8 mouse cellular contexts compared by ENCODE assay signal in genomic region chr2:70567071-70567681, GRCm38 (mm10). TPM values are rescaled to one million over a fixed set of nuclear protein-coding genes. Genes with fewer than 3 reads are reported as not detected.
A peak's percentile ranks its signal among the peaks of the same experiment; 100 is the strongest.
DNase-seq lines count a peak whose midpoint lies in the region; ATAC-seq and TF ChIP-seq lines count a peak whose summit lies in the region.
"Had no signal": no experiment of that assay in that cellular context is flagged by ENCODE, and none has a peak within 500 bp of the region (broad histone marks: within the 10 kb centered on the region; RNA-seq: fewer than 3 reads in every experiment).

No protein-coding gene starts in this region.

- no peak for TF ChIP-seq POLR2A in thymus, adult 2 months (IDR thresholded peaks at IDR 0.05; ENCODE audit: control insufficient read depth, extremely low read depth, insufficient read depth, low read length, poor library complexity)

- peaks cover 4% of the 10 kb centered on the region; the same call in 1 of the 2 replicates for H3K4me1 ChIP-seq in thymus, adult 2 months (replicated peaks; ENCODE audit: control insufficient read depth, insufficient read depth, low read length)
- H3K4me1 ChIP-seq in embryonic facial prominence, embryonic 10.5 days = peaks cover 70% of the 10 kb centered on the region
- H3K4me1 ChIP-seq in hindbrain, embryonic 13.5 days (replicated peaks) = peaks cover 76% of the 10 kb centered on the region
- H3K4me1 ChIP-seq in limb, embryonic 12.5 days (replicated peaks) = peaks cover 55% of the 10 kb centered on the region

- no peak for TF ChIP-seq CTCF in thymus, adult 2 months (IDR thresholded peaks at IDR 0.05; ENCODE audit: borderline replicate concordance, control insufficient read depth, extremely low read depth, insufficient read depth, low read length, poor library complexity)

- peak; percentile 49 for DNase-seq in thymus, postnatal 4 days
- DNase-seq in thymus, adult 2 months = no peak
- DNase-seq in embryonic facial prominence, embryonic 10.5 days (ENCODE audit: low spot score) = peak; percentile 76
- DNase-seq in neural tube, embryonic 10.5 days (ENCODE audit: extremely low spot score, low spot score) = peak; percentile 65
- DNase-seq: liver, embryonic 13.5 days had no signal

- H3K27ac ChIP-seq in thymus, adult 2 months (ENCODE audit: control insufficient read depth, insufficient read depth, low read length) = no peak overlapping the region
- no peak overlapping the region for H3K27ac ChIP-seq in embryonic facial prominence, embryonic 10.5 days (replicated peaks)
- peak overlapping the region; percentile 96 for H3K27ac ChIP-seq in hindbrain, embryonic 13.5 days
- H3K27ac ChIP-seq in limb, embryonic 12.5 days = no peak overlapping the region
- H3K27ac ChIP-seq: liver, embryonic 13.5 days had no signal

- no peaks in the 10 kb centered on the region for H3K9me3 ChIP-seq in embryonic facial prominence, embryonic 10.5 days
- no peaks in the 10 kb centered on the region for H3K9me3 ChIP-seq in hindbrain, embryonic 13.5 days
- no peaks in the 10 kb centered on the region for H3K9me3 ChIP-seq in limb, embryonic 12.5 days
- H3K9me3 ChIP-seq: liver, embryonic 13.5 days had no signal

- H3K4me2 ChIP-seq in hindbrain, embryonic 13.5 days = peak overlapping the region; percentile 59
- H3K4me2 ChIP-seq in limb, embryonic 12.5 days = peak overlapping the region; percentile 64

- no peak overlapping the region for H3K4me3 ChIP-seq in thymus, adult 2 months (ENCODE audit: control insufficient read depth, insufficient read depth, low read length)
- H3K4me3 ChIP-seq in embryonic facial prominence, embryonic 10.5 days = peak overlapping the region; percentile 54
- peak overlapping the region; percentile 54 for H3K4me3 ChIP-seq in hindbrain, embryonic 13.5 days
- H3K4me3 ChIP-seq in limb, embryonic 12.5 days (replicated peaks) = peak overlapping the region; percentile 35; the same call in 1 of the 2 replicates

- peaks cover 30% of the 10 kb centered on the region for H3K27me3 ChIP-seq in thymus, adult 2 months (ENCODE audit: control insufficient read depth, insufficient read depth, low read length)
- H3K27me3 ChIP-seq in embryonic facial prominence, embryonic 10.5 days (replicated peaks; ENCODE audit: low read depth, poor library complexity, severe bottlenecking) = peaks cover 100% of the 10 kb centered on the region
- H3K27me3 ChIP-seq in hindbrain, embryonic 13.5 days = peaks cover 95% of the 10 kb centered on the region
- H3K27me3 ChIP-seq in limb, embryonic 12.5 days = peaks cover 98% of the 10 kb centered on the region

- 0 out of 2 replicates have a peak, but pooled peaks have one; percentile 27 for ATAC-seq in hindbrain, embryonic 13.5 days (ENCODE audit: low FRiP score)
- peak; percentile 33; the same call in 1 of the 2 replicates for ATAC-seq in limb, embryonic 12.5 days (ENCODE audit: insufficient number of reproducible peaks, insufficient read depth, low FRiP score, low TSS enrichment, low read depth)
- ATAC-seq in activated CD4-positive, CD25-positive, alpha-beta regulatory T cell, adult 4 months = no peak

- peak overlapping the region; percentile 85 for H3K9ac ChIP-seq in hindbrain, embryonic 13.5 days
- 0 out of 2 replicates have a peak overlapping the region, but pooled peaks have one; percentile 8 for H3K9ac ChIP-seq in limb, embryonic 12.5 days (replicated peaks)
- H3K9ac ChIP-seq: liver, embryonic 13.5 days had no signal

- 13% methylated on average over 23 of the region's 23 CpGs for WGBS in thymus, adult 2 months
- 2% methylated on average over 23 of the region's 23 CpGs for WGBS in embryonic facial prominence, embryonic 10.5 days
- WGBS in hindbrain, embryonic 13.5 days = 1% methylated on average over 23 of the region's 23 CpGs
- 2% methylated on average over 23 of the region's 23 CpGs for WGBS in limb, embryonic 12.5 days

- no peaks in the 10 kb centered on the region for H3K36me3 ChIP-seq in thymus, adult 2 months (ENCODE audit: control insufficient read depth, insufficient read depth, low read length)
- H3K36me3 ChIP-seq in embryonic facial prominence, embryonic 10.5 days (replicated peaks) = no peaks in the 10 kb centered on the region
- no peaks in the 10 kb centered on the region; the same call in 1 of the 2 replicates for H3K36me3 ChIP-seq in hindbrain, embryonic 13.5 days
- H3K36me3 ChIP-seq in limb, embryonic 12.5 days = no peaks in the 10 kb centered on the region
- H3K36me3 ChIP-seq: liver, embryonic 13.5 days had no signal

RNA-seq across cellular contexts. Expression of gene Gad1, which starts 14.3 kb away (rescaled TPM):
- polyA plus RNA-seq in thymus, adult 2 months (2012; rRNA removed) = 1.1 and 2.9 TPM in 2 replicates
- polyA plus RNA-seq in embryonic facial prominence, embryonic 10.5 days (2016; fragmentation: Nextera tagmentation; extraction: Ambion mirVana) = 0.47 and 0.91 TPM in 2 replicates
- polyA plus RNA-seq in hindbrain, embryonic 13.5 days (2015; fragmentation: Nextera tagmentation; extraction: Ambion mirVana) = 49.7 and 49.8 TPM in 2 replicates
- 0.28 and 0.33 TPM in 2 replicates for polyA plus RNA-seq in limb, embryonic 12.5 days (2016; fragmentation: Nextera tagmentation; extraction: Ambion mirVana)
- polyA plus RNA-seq in activated CD4-positive, CD25-positive, alpha-beta regulatory T cell, adult 4 months (2017; shearing (Covaris generic)) = under 1 TPM in 1 of 2 experiments, not detected in 1; 0.21 TPM

RNA-seq across cellular contexts. Expression of gene Erich2, which starts 58.6 kb away (rescaled TPM):
- 0.09 TPM in 1 of 2 replicates, not detected in the other for polyA plus RNA-seq in thymus, adult 2 months (2012; rRNA removed)
- polyA plus RNA-seq in embryonic facial prominence, embryonic 10.5 days (2016; fragmentation: Nextera tagmentation; extraction: Ambion mirVana) = 0.87 and 1.2 TPM in 2 replicates
- polyA plus RNA-seq in hindbrain, embryonic 13.5 days (2015; fragmentation: Nextera tagmentation; extraction: Ambion mirVana) = 2.3 and 3.8 TPM in 2 replicates
- polyA plus RNA-seq in limb, embryonic 12.5 days (2016; fragmentation: Nextera tagmentation; extraction: Ambion mirVana) = 0.38 and 0.93 TPM in 2 replicates
- polyA plus RNA-seq in activated CD4-positive, CD25-positive, alpha-beta regulatory T cell, adult 4 months (2017; shearing (Covaris generic)) = not detected
- polyA plus RNA-seq: liver, embryonic 13.5 days had no signal

Comparison
In these comparisons a context has a peak if more than half of its experiments do, and no peak if none do; other contexts are left out.
1. RNA of gene Gad1, which starts 14.3 kb away (polyA plus RNA-seq): 49.7 to 49.8 TPM in hindbrain, embryonic 13.5 days; 1.1 to 2.9 TPM in thymus, adult 2 months, 0.47 to 0.91 TPM in embryonic facial prominence, embryonic 10.5 days, 0.28 to 0.33 TPM in limb, embryonic 12.5 days and 0.21 TPM in activated CD4-positive, CD25-positive, alpha-beta regulatory T cell, adult 4 months; every median in the first group is over 10 times any median in the second.